Mouse (Mus musculus): ENCODE measurements around the gene Atp6v1g3. TPM values are rescaled to one million over a fixed set of nuclear protein-coding genes. Genes with fewer than 3 reads are reported as not detected.

The Atp6v1g3 gene
- total RNA-seq (2014; rRNA removed): not detected in 2 replicates
- not detected in 2 replicates for polyA plus RNA-seq (2015; fragmentation: Nextera tagmentation; extraction: Ambion mirVana)

- H3K4me3 ChIP-seq (ENCODE audit: low read length): no peak within 1 kb of the TSS
- 91% methylated on average over 2 of the region's 2 CpGs for WGBS
- TF ChIP-seq CTCF (IDR thresholded peaks at IDR 0.05; ENCODE audit: low read depth): no peak
- H3K9me3 ChIP-seq (ENCODE audit: low read length): no peaks in the 10 kb centered on the region
- H3K27me3 ChIP-seq (ENCODE audit: insufficient read depth, low read length): no peaks in the 10 kb centered on the region
- DNase-seq (ENCODE audit: low spot score) (no peak), ATAC-seq (no peak)
- H3K27ac ChIP-seq: no peak within 1 kb of the TSS
- H3K4me1 ChIP-seq (ENCODE audit: insufficient read depth, low read length): no peaks in the 10 kb centered on the region
- H3K4me2 ChIP-seq (ENCODE audit: low read depth, low read length): no peak within 1 kb of the TSS
- H3K36me3 ChIP-seq (ENCODE audit: insufficient read depth, low read length): no peaks in the 10 kb centered on the region
- H3K9ac ChIP-seq (replicated peaks; ENCODE audit: low read length): no peak within 1 kb of the TSS
These were observed at the start of gene Atp6v1g3 for GRCm38 (mm10) chr1:138273438-138273837. TSS of gene Atp6v1g3 (plus strand) at chr1:138273738.

GRCm38 (mm10) chr1:138233051-138233450, 40.5 kb upstream of the Atp6v1g3 start:
- DNase-seq (ENCODE audit: low spot score) (no peak), ATAC-seq (no peak)
- H3K9me3 ChIP-seq (ENCODE audit: low read length): no peaks in the 10 kb centered on the region
- H3K36me3 ChIP-seq (ENCODE audit: insufficient read depth, low read length): no peaks in the 10 kb centered on the region
- no peak overlapping the region for H3K9ac ChIP-seq (replicated peaks; ENCODE audit: low read length)
- H3K27ac ChIP-seq: no peak overlapping the region
- no peak for TF ChIP-seq CTCF (IDR thresholded peaks at IDR 0.05; ENCODE audit: low read depth)
- H3K4me2 ChIP-seq (ENCODE audit: low read depth, low read length): no peak overlapping the region
- no peaks in the 10 kb centered on the region for H3K4me1 ChIP-seq (ENCODE audit: insufficient read depth, low read length)
- H3K27me3 ChIP-seq (ENCODE audit: insufficient read depth, low read length): no peaks in the 10 kb centered on the region
- H3K4me3 ChIP-seq (ENCODE audit: low read length): no peak overlapping the region

GRCm38 (mm10) chr1:138237252-138237651, 36.3 kb upstream of the Atp6v1g3 start:
- 93% methylated on average over 2 of the region's 2 CpGs for WGBS
- no peaks in the 10 kb centered on the region for H3K27me3 ChIP-seq (ENCODE audit: insufficient read depth, low read length)
- no peak for TF ChIP-seq CTCF (IDR thresholded peaks at IDR 0.05; ENCODE audit: low read depth)
- DNase-seq (ENCODE audit: low spot score) (no peak), ATAC-seq (no peak)
- no peak overlapping the region for H3K4me2 ChIP-seq (ENCODE audit: low read depth, low read length)
- no peaks in the 10 kb centered on the region for H3K36me3 ChIP-seq (ENCODE audit: insufficient read depth, low read length)
- H3K9ac ChIP-seq (replicated peaks; ENCODE audit: low read length): no peak overlapping the region
- H3K4me1 ChIP-seq (ENCODE audit: insufficient read depth, low read length): no peaks in the 10 kb centered on the region
- H3K4me3 ChIP-seq (ENCODE audit: low read length): no peak overlapping the region
- no peaks in the 10 kb centered on the region for H3K9me3 ChIP-seq (ENCODE audit: low read length)
- H3K27ac ChIP-seq: no peak overlapping the region

GRCm38 (mm10) chr1:138243947-138244346, 29.6 kb upstream of the Atp6v1g3 start:
- no peaks in the 10 kb centered on the region for H3K9me3 ChIP-seq (ENCODE audit: low read length)
- no peak overlapping the region for H3K27ac ChIP-seq
- DNase-seq (ENCODE audit: low spot score) (peak; percentile 7), ATAC-seq (no peak)
- H3K4me2 ChIP-seq (ENCODE audit: low read depth, low read length): 0 out of 2 replicates have a peak overlapping the region, but pooled peaks have one; percentile 16
- no peaks in the 10 kb centered on the region for H3K27me3 ChIP-seq (ENCODE audit: insufficient read depth, low read length)
- no peaks in the 10 kb centered on the region for H3K36me3 ChIP-seq (ENCODE audit: insufficient read depth, low read length)
- H3K9ac ChIP-seq (replicated peaks; ENCODE audit: low read length): no peak overlapping the region
- TF ChIP-seq CTCF (IDR thresholded peaks at IDR 0.05; ENCODE audit: low read depth): no peak
- WGBS: 22% methylated on average over 5 of the region's 5 CpGs
- no peak overlapping the region for H3K4me3 ChIP-seq (ENCODE audit: low read length)
- no peaks in the 10 kb centered on the region for H3K4me1 ChIP-seq (ENCODE audit: insufficient read depth, low read length)

- no peaks in the 10 kb centered on the region for H3K36me3 ChIP-seq (ENCODE audit: insufficient read depth, low read length)
- WGBS: 35% methylated on average over 7 of the region's 7 CpGs
- peak overlapping the region; percentile 16; the same call in 1 of the 2 replicates for H3K4me2 ChIP-seq (ENCODE audit: low read depth, low read length)
- peak; percentile 57 for DNase-seq (ENCODE audit: low spot score)
- H3K9me3 ChIP-seq (ENCODE audit: low read length): no peaks in the 10 kb centered on the region
- H3K4me1 ChIP-seq (ENCODE audit: insufficient read depth, low read length): no peaks in the 10 kb centered on the region
- no peak for TF ChIP-seq CTCF (IDR thresholded peaks at IDR 0.05; ENCODE audit: low read depth)
- no peak overlapping the region for H3K4me3 ChIP-seq (ENCODE audit: low read length)
- H3K27ac ChIP-seq: 0 out of 2 replicates have a peak overlapping the region, but pooled peaks have one; percentile 12
- no peak overlapping the region for H3K9ac ChIP-seq (replicated peaks; ENCODE audit: low read length)
- 0 out of 2 replicates have a peak, but pooled peaks have one; percentile 21 for ATAC-seq
- H3K27me3 ChIP-seq (ENCODE audit: insufficient read depth, low read length): no peaks in the 10 kb centered on the region
These were observed 29.1 kb upstream of the Atp6v1g3 start for GRCm38 (mm10) chr1:138244485-138244884.

- 59% methylated on average over 4 of the region's 4 CpGs for WGBS
- H3K27ac ChIP-seq: no peak overlapping the region
- H3K36me3 ChIP-seq (ENCODE audit: insufficient read depth, low read length): no peaks in the 10 kb centered on the region
- ATAC-seq (no peak), DNase-seq (ENCODE audit: low spot score) (no peak)
- TF ChIP-seq CTCF (IDR thresholded peaks at IDR 0.05; ENCODE audit: low read depth): no peak
- H3K4me3 ChIP-seq (ENCODE audit: low read length): no peak overlapping the region
- H3K4me1 ChIP-seq (ENCODE audit: insufficient read depth, low read length): no peaks in the 10 kb centered on the region
- no peaks in the 10 kb centered on the region for H3K27me3 ChIP-seq (ENCODE audit: insufficient read depth, low read length)
- H3K4me2 ChIP-seq (ENCODE audit: low read depth, low read length): no peak overlapping the region
- H3K9ac ChIP-seq (replicated peaks; ENCODE audit: low read length): no peak overlapping the region
- no peaks in the 10 kb centered on the region for H3K9me3 ChIP-seq (ENCODE audit: low read length)
These were observed 28.4 kb upstream of the Atp6v1g3 start for GRCm38 (mm10) chr1:138245103-138245502.

GRCm38 (mm10) chr1:138245533-138245932, 28.0 kb upstream of the Atp6v1g3 start:
- peak; percentile 40 for DNase-seq (ENCODE audit: low spot score)
- Histone ChIP-seq H3K9ac (replicated peaks; ENCODE audit: low read length) (no peak overlapping the region), H3K27me3 (ENCODE audit: insufficient read depth, low read length) (no peaks in the 10 kb centered on the region), H3K27ac (no peak overlapping the region), H3K4me3 (ENCODE audit: low read length) (no peak overlapping the region), H3K4me2 (ENCODE audit: low read depth, low read length) (no peak overlapping the region), H3K9me3 (ENCODE audit: low read length) (no peaks in the 10 kb centered on the region), H3K36me3 (ENCODE audit: insufficient read depth, low read length) (no peaks in the 10 kb centered on the region), H3K4me1 (ENCODE audit: insufficient read depth, low read length) (no peaks in the 10 kb centered on the region)
- no peak for TF ChIP-seq CTCF (IDR thresholded peaks at IDR 0.05; ENCODE audit: low read depth)
- 48% methylated on average over 3 of the region's 3 CpGs for WGBS
- ATAC-seq: no peak

Data from hindbrain, postnatal 0 days (tissue).